Mouse (Mus musculus) lung, postnatal 0 days (tissue): ENCODE measurements around the gene Zfp277. TPM values are rescaled to one million over a fixed set of nuclear protein-coding genes. Genes with fewer than 3 reads are reported as not detected.

Experiments
- ATAC-seq: fragments of 200-750 bp; cut with Nextera tagmentation; 2 replicates; pipeline ENCODE4 v1.8.0; 2017; ENCODE audit warnings: moderate library complexity
- DNase-seq: peaks from one replicate; pipeline ENCODE4 v3.0.0-alpha.2; 2016; ENCODE audit warnings: low spot score
- H3K27ac ChIP-seq: fragments of 300-500 bp; sonication (generic); 2 replicates; pipeline ENCODE4 v1.5.1; 2014; ENCODE audit warnings: antibody characterized with exemption, mild to moderate bottlenecking, low read length, mixed read lengths
- H3K27me3 ChIP-seq: fragments of 300-500 bp; sonication (generic); replicated peaks from 2 replicates; pipeline ENCODE4 v1.6.1; 2014; ENCODE audit warnings: low read length, mixed read lengths; ENCODE audit not compliant: insufficient read depth
- H3K36me3 ChIP-seq: fragments of 300-500 bp; sonication (generic); 2 replicates; pipeline ENCODE4 v1.6.1; 2014; ENCODE audit warnings: low read length, mixed read lengths; ENCODE audit not compliant: insufficient read depth
- H3K4me1 ChIP-seq: fragments of 300-500 bp; sonication (generic); 2 replicates; pipeline ENCODE4 v1.6.1; 2014; ENCODE audit warnings: antibody characterized with exemption, low read depth, low read length, mixed read lengths; ENCODE audit not compliant: insufficient read depth
- H3K4me2 ChIP-seq: fragments of 300-500 bp; sonication (generic); replicated peaks from 2 replicates; pipeline ENCODE4 v1.6.1; 2014; ENCODE audit warnings: low read depth, mild to moderate bottlenecking, low read length, moderate library complexity, mixed read lengths
- H3K4me3 ChIP-seq: fragments of 300-500 bp; sonication (generic); 2 replicates; pipeline ENCODE4 v1.5.1; 2014; ENCODE audit warnings: low read depth, low read length
- H3K9ac ChIP-seq: fragments of 300-500 bp; sonication (generic); replicated peaks from 2 replicates; pipeline ENCODE4 v1.6.1; 2014; ENCODE audit warnings: low read depth, mild to moderate bottlenecking
- H3K9me3 ChIP-seq: fragments of 300-500 bp; sonication (generic); 2 replicates; pipeline ENCODE4 v1.6.1; 2016; ENCODE audit warnings: low read length, mixed read lengths
- CTCF ChIP-seq: IDR thresholded peaks from 2 replicates; pipeline ENCODE4 v1.5.1; 2016; ENCODE audit warnings: antibody characterized with exemption, mild to moderate bottlenecking
- EP300 ChIP-seq: IDR thresholded peaks from 2 replicates; pipeline ENCODE4 v1.6.1; 2016; ENCODE audit warnings: antibody characterized with exemption, mild to moderate bottlenecking, control low read depth
- WGBS: fragments of 180-500 bp; shearing (Covaris S2); extraction: QIAGEN DNeasy Blood & Tissue Kit; methylation state at CpG from one replicate; pipeline ENCODE4 v1.1.7; 2014; 5-methylcytosine and 5-hydroxymethylcytosine counted together
- polyA plus RNA-seq: library from polyadenylated mRNA; unstranded; fragments of >200 nt; fragmentation: Nextera tagmentation; extraction: Ambion mirVana; gene quantifications from 2 replicates; pipeline ENCODE4 v1.2.1, GENCODE M21; 2015

The Zfp277 gene
- polyA plus RNA-seq, 1 experiment from 2014 or later: 25.8 TPM

DNA sequence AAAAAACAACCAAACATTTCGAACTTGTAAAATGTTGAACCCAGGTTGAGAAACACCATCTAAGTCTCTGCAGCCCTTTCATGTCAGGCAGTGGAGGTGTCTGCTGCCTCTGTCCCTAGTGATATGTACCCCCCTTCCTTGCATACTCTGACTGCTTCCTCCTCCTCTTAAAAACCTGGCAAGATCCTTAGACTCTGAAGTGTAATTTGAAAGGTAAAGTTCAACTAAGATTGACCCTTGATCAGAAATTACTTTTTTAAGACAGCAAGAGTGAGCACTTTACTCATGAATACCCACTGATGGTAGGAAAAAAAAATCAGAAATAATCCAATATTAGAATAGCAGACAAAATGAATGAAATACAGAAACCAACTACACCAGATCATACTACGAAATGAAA is 46.3 kb downstream of the Zfp277 start:
- H3K4me3 ChIP-seq: no peak overlapping the region
- ATAC-seq (no peak), DNase-seq (no peak)
- H3K27ac ChIP-seq: no peak overlapping the region
- TF ChIP-seq CTCF: no peak
- TF ChIP-seq EP300: no peak
- 88% methylated on average over 2 of the region's 2 CpGs for WGBS
- H3K9ac ChIP-seq: no peak overlapping the region
- no peak overlapping the region for H3K4me2 ChIP-seq
- H3K36me3 ChIP-seq: no peaks in the 10 kb centered on the region
- no peaks in the 10 kb centered on the region for H3K27me3 ChIP-seq
- H3K9me3 ChIP-seq: no peaks in the 10 kb centered on the region
- no peaks in the 10 kb centered on the region for H3K4me1 ChIP-seq

DNA sequence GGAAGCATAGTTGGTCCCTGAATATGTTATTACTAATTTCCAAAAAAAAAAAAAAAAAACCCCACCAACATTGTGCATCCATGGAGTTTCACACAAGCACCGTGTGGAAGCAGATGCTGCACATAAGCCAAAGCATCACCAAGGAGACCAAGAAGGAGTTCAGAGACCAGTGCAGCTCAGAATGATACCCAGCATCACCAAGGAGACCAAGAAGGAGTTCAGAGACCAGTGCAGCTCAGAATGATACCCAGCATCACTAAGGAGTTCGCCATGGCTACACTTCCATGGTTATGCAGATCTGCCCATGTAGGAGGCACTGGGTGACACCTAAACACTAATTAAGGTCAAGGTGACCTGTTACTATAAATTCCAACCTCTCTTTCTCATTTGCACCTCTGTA is 46.8 kb downstream of the Zfp277 start:
- no peak for ATAC-seq
- H3K4me1 ChIP-seq: no peaks in the 10 kb centered on the region
- H3K4me2 ChIP-seq: no peak overlapping the region
- no peak overlapping the region for H3K27ac ChIP-seq
- DNase-seq: no peak
- H3K9me3 ChIP-seq: no peaks in the 10 kb centered on the region
- 91% methylated on average over 2 of the region's 2 CpGs for WGBS
- TF ChIP-seq CTCF (no peak), EP300 (no peak)
- no peaks in the 10 kb centered on the region for H3K27me3 ChIP-seq
- H3K36me3 ChIP-seq: no peaks in the 10 kb centered on the region
- H3K9ac ChIP-seq: no peak overlapping the region
- no peak overlapping the region for H3K4me3 ChIP-seq

DNA sequence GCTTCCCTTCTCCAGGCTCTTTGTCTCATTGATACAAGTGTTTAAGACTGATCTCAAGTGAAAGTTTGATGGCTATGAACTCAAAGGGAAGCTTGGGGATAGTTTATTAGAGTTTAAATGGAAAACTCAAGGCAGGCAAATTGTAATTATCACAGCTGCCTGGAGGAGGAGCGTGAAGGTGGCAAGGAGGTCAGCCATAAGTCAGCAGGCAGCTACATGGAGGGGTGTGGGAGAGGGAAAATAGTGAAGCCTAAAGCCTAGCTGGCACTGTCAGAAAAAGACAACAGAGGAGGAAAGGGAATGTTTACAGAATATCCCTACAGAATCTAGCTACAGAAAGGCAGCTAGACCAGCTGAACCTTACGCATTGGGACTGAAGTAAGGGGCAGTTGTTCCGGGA is 52.8 kb downstream of the Zfp277 start:
- Histone ChIP-seq H3K4me3 (no peak overlapping the region), H3K4me1 (no peaks in the 10 kb centered on the region), H3K9ac (no peak overlapping the region), H3K27ac (no peak overlapping the region), H3K4me2 (no peak overlapping the region), H3K9me3 (no peaks in the 10 kb centered on the region), H3K36me3 (no peaks in the 10 kb centered on the region), H3K27me3 (no peaks in the 10 kb centered on the region)
- TF ChIP-seq EP300: no peak
- TF ChIP-seq CTCF: no peak
- DNase-seq (no peak), ATAC-seq (no peak)
- 54% methylated on average over 3 of the region's 3 CpGs for WGBS

DNA sequence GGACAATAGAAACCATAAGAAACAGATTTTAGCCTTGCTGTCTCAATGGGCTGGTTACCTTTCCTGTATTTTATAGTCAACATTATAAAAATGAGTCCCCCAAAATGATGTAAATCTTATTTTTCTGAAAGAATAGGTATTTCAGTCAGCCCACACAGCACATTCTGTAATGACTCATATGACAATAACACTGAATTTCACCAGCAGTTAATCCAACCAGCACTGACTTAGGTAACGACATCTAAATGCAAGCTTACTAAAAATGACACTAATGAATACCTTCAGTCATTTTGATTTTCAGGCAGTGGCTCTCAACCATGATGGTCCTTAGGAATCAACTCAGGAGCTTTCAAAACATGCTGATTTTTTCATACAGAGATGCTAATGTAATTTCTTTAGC is 54.4 kb downstream of the Zfp277 start:
- no peak for ATAC-seq
- H3K27ac ChIP-seq: no peak overlapping the region
- no peak overlapping the region for H3K4me2 ChIP-seq
- WGBS: 95% methylated on average over 1 of the region's 1 CpGs
- no peaks in the 10 kb centered on the region for H3K4me1 ChIP-seq
- no peaks in the 10 kb centered on the region for H3K36me3 ChIP-seq
- no peak for DNase-seq
- H3K27me3 ChIP-seq: no peaks in the 10 kb centered on the region
- H3K9ac ChIP-seq: no peak overlapping the region
- H3K4me3 ChIP-seq: no peak overlapping the region
- TF ChIP-seq CTCF (no peak), EP300 (no peak)
- H3K9me3 ChIP-seq: no peaks in the 10 kb centered on the region

DNA sequence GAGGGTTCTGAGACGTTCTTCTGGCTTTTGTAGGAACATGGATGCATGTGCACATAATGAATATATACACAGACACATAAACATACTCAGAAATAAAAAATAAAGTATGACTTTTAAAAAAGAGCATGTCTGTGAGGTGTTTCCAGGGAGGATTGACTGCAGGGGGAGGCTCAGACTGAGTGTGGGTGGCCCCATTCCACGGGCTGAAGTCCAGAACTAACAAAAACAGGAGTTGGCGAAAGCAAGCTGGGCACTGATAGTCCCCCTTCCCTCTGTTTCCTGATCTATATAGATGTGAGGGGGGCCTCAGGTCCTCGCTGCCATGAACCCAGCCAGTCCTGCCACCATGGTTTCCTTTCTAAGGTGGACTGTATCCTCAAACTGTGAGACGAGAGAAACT is 57.9 kb downstream of the Zfp277 start:
- no peak overlapping the region for H3K4me2 ChIP-seq
- H3K9ac ChIP-seq: no peak overlapping the region
- H3K27me3 ChIP-seq: no peaks in the 10 kb centered on the region
- no peaks in the 10 kb centered on the region for H3K36me3 ChIP-seq
- no peaks in the 10 kb centered on the region for H3K4me1 ChIP-seq
- ATAC-seq: no peak
- H3K9me3 ChIP-seq: no peaks in the 10 kb centered on the region
- WGBS: 69% methylated on average over 5 of the region's 5 CpGs
- DNase-seq: no peak
- H3K27ac ChIP-seq: no peak overlapping the region
- TF ChIP-seq EP300: no peak
- TF ChIP-seq CTCF: no peak
- no peak overlapping the region for H3K4me3 ChIP-seq

DNA sequence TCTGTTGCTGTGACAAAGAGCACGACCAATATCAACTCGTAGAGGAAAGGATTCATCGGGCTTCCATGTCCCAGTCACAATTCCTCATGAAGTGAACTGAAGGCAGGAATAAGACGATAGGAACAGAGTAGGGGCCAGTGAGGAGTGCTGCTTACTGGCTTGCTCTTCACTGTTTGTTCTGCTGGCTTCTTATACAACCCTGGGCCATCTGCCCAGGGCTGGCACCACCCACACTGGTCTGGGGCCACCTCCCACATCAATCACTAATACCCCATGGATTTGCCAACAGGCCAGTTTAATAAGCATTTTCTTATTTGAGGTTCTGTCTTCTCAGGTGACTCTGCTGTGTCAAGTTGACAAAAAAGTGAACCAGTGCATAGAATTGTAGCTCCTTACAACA is 60.4 kb downstream of the Zfp277 start:
- ATAC-seq: no peak
- 90% methylated on average over 4 of the region's 4 CpGs for WGBS

DNA sequence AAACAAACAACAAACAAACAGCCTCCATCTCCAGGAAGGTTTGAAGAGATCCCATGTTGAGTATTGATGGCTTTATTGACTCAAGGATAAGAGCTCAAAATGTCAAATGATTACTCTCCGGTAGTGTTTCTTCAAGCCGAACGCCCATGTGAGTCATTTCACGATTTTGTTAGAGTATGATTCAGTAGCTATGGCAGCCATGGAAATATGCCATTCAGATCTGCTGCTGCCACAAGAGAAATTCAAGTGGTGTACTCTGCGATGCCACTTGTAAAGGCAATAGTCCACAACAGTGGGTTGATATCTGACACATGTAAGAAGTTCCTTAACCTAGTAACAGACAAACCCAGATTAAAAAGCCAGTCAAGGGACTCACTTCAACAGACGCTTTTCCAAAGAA is 62.0 kb downstream of the Zfp277 start:
- 69% methylated on average over 6 of the region's 6 CpGs for WGBS
- Histone ChIP-seq H3K36me3 (no peaks in the 10 kb centered on the region), H3K4me1 (no peaks in the 10 kb centered on the region), H3K27me3 (no peaks in the 10 kb centered on the region), H3K27ac (no peak overlapping the region), H3K9ac (no peak overlapping the region), H3K4me2 (no peak overlapping the region), H3K9me3 (no peaks in the 10 kb centered on the region), H3K4me3 (no peak overlapping the region)
- no peak for ATAC-seq
- TF ChIP-seq EP300: no peak
- TF ChIP-seq CTCF: no peak
- no peak for DNase-seq

More for the DNA sequence above, 60.4 kb downstream of the Zfp277 start:
- H3K4me2 ChIP-seq: no peak overlapping the region
- no peak for DNase-seq
- H3K36me3 ChIP-seq: no peaks in the 10 kb centered on the region
- no peaks in the 10 kb centered on the region for H3K9me3 ChIP-seq
- H3K4me3 ChIP-seq: no peak overlapping the region
- no peaks in the 10 kb centered on the region for H3K4me1 ChIP-seq
- H3K27ac ChIP-seq: no peak overlapping the region
- H3K9ac ChIP-seq: no peak overlapping the region
- H3K27me3 ChIP-seq: no peaks in the 10 kb centered on the region
- TF ChIP-seq EP300 (no peak), CTCF (no peak)
